Mouse (Mus musculus) spleen, postnatal 4 days (tissue): Measurements from ENCODE around the gene Ccdc71.

Experiments
- DNase-seq, 2 experiments: peaks; one replicate each; pipeline ENCODE4 v3.0.0; 2022; ENCODE audit warnings: low spot score in 2 of 2

Ccdc71 gene

DNA sequence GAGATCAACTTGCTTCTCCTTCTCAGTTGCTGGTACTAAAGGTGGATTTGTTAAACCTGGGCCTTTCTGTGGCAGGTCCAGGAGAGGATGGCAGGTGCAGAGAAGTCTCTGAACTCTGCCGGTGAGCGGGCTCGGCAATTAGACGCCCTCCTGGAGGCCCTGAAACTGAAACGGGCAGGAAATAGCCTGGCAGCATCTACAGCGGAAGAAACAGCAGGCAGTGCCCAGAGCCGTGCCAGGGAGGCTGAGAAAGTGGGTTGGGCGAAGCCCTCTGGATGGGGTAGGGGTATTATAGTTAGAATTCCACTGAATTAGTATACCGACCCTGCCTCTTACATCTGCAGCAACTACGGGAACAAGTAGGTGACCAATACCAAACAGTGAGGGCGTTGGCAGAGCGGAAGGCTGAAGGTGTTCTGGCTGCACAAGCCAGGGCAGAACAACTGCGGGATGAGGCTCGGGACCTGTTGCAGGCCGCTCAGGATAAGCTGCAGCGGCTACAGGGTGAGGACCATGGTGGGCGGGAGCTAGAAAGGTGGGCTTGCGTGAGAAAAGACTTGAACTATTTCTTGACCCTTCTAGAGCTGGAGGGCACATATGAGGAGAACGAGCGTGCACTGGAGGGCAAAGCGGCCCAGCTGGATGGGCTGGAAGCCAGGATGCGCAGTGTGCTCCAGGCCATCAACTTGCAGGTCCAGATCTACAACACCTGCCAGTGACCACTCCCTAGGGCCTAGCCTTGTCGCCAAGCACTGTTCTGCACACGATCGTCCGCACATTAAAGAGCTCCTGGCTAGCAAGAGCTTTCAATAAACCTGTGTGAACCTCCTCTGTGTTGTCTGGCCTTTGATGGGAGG, 29.6 kb downstream of the Ccdc71 start:
- DNase-seq: peak in 1 of 2 experiments; percentile 66

- peak; percentile 90 to 93 for DNase-seq
Observed at GRCm38 (mm10) chr9:108490559-108491285, 30.4 kb downstream of the Ccdc71 start, which contains the start of gene Usp19. Gene Usp19 (plus strand): TSS chr9:108490602.

DNA sequence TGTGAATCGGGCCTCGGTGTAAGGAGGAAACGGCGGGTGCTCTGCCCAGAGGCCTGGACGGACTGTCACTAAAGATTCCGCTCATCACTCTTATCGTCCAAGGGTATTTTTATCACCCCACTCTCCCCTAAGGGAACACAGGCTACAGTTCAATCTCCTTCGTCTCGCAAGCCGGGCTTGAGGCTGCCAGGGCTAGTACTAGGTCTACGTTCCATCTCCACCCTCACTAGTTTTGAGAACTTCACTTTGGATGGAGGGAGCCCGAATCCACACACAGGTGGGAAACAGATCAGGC, 30.9 kb downstream of the Ccdc71 start:
- no peak for DNase-seq

- no peak for DNase-seq
Observed at GRCm38 (mm10) chr9:108492043-108492750, 31.9 kb downstream of the Ccdc71 start.

DNA sequence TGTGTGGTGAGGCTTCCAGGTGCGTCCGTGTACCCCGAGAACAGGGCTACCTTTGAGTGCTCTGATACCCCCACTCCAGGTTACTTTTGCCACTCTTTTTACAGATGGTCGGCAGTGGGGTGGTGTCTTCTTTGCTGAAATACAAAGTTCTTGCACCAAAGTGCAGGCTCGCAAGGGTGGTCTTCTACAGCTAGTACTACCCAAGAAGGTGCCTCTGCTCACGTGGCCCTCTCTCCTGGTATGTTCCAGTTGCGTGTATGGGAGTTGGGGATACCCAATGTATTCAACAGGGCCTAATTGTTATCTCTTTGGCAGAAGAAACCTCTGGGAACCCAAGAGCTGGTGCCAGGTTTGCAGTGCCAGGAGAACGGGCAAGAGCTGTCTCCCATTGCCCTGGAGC, 32.9 kb downstream of the Ccdc71 start:
- DNase-seq: no peak

DNA sequence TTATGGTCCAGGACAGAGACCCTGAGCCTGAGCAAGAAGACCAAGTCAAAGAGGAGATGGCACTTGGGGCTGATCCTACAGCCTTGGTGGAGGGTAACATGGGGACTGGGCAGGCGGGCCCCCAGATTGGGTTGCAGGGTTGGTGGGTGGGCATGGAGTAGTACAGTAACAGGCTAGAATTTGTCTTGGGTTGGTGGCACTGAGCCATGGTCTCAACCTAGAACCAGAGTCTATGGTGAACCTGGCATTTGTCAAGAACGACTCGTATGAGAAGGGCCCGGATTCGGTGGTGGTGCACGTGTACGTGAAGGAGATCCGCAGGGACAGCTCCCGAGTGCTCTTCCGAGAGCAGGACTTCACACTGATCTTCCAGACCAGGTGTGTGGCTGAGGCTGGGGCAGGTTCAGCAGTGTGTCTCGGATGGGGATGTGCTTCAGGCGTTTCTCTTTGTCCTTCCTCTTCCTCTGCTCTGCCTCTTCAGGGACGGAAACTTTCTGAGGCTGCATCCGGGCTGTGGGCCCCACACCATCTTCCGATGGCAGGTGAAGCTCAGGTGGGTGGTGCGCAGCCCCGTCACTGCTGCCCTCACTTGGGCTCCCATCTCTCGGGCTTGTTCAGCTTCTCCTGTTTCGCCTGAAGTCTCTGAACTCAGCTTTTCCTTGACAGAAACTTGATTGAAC, 34.0 kb downstream of the Ccdc71 start:
- DNase-seq: no peak

- DNase-seq: no peak
Observed at GRCm38 (mm10) chr9:108494905-108495304, 34.6 kb downstream of the Ccdc71 start.

DNA sequence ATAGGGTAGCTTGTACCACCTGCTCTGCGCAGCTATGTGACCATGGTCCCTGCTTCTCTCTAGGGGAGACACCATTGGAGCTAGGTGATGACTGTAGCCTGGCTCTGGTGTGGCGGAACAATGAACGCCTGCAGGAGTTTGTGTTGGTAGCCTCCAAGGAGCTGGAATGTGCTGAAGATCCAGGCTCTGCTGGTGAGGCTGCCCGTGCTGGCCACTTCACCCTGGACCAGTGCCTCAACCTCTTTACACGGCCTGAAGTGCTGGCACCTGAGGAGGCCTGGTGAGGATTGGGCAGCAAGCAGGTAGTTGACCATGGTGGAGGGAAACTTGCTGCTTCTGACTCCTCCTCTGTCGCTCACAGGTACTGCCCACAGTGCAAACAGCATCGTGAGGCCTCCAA, 38.9 kb downstream of the Ccdc71 start:
- DNase-seq: no peak

GRCm38 (mm10) chr9:108499943-108500342, 39.6 kb downstream of the Ccdc71 start:
- DNase-seq: no peak

- peak in 1 of 2 experiments; percentile 45 for DNase-seq
Observed at GRCm38 (mm10) chr9:108506901-108507300, 46.6 kb downstream of the Ccdc71 start.

DNA sequence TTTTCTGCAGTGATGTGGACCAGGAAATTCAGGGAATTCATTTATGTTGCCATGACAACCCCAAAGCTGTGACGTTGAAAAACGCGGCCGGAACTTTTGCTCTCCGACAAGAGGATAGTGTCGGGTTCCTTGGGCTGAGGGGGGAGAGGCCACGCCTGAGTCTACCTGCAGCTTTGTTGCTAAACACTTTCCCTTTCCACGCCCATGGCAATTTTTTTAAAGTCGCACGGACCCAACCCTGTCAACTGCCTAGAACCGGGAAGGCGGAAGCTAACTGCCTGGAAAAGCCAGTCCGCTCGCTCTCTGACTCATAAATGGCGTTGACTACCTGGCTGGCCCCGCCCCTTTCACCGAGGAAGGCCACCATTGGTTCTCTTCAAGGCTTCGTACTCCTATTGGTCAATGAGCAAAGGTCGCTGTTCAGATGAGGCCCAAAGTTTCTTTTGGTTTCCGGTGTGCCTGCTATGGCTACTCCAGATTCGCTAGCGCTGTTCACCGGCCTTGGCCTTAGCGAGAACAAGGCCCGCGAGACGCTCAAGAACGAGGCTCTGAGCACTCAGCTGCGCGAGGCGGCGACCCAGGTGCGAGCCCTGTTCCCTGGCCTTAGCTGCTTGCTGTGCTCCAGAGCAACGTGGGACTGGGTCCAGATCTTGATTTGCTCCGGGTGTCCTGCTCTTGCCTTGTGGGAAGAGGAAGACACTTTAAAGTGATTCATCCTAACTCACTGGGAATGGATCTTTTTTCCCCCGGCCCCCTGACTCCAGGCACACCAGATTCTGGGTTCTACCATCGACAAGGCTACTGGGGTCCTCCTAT, 47.5 kb downstream of the Ccdc71 start, which contains the start of gene Qars:
Gene Qars (plus strand): TSS at position 88 of the 816 bp plus-strand sequence.
- peak; percentile 93 to 95 for DNase-seq

DNA sequence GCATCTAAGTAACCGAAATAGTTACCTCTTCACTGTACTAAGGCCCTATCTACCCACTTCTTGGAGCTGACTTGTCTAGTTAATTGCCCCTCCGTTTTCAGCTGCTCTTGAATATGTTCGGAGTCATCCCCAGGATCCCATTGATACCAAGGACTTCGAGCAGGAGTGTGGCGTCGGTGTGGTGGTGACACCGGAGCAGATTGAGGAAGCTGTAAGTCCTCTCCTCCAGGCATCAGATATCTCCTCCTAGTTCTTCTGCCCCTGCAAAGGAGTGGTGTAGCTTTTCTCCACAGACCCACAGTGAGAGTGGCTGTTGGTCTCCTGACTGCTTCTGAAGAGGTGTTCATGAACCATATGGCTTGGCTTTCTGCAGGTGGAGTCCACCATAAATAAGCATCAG, 48.4 kb downstream of the Ccdc71 start:
- peak in 1 of 2 experiments; percentile 57 for DNase-seq
